Comparison of ENCODE assay signal across 11 mouse cellular contexts in genomic region chr8:57409779-57410472, GRCm38 (mm10). TPM values are rescaled to one million over a fixed set of nuclear protein-coding genes. Genes with fewer than 3 reads are reported as not detected.
DNase-seq lines count a peak whose midpoint lies in the region; ATAC-seq lines count a peak whose summit lies in the region.
"Had no signal": no experiment of that assay in that cellular context is flagged by ENCODE, and none has a peak within 500 bp of the region (broad histone marks: within the 10 kb centered on the region; RNA-seq: fewer than 3 reads in every experiment).

No protein-coding gene starts in this region.

- no peak overlapping the region for H3K27ac ChIP-seq in heart, embryonic 14.5 days (replicated peaks in 1 of 2; ENCODE audit: control insufficient read depth in 1 of 2, insufficient read depth in 1 of 2, low read depth in 2 of 2, low read length in 2 of 2)
- H3K27ac ChIP-seq in embryonic facial prominence, embryonic 10.5 days (replicated peaks) = no peak overlapping the region
- no peak overlapping the region for H3K27ac ChIP-seq in hindbrain, embryonic 12.5 days
- peak overlapping the region; percentile 34; the same call in 1 of the 2 replicates for H3K27ac ChIP-seq in midbrain, embryonic 14.5 days (replicated peaks; ENCODE audit: low read depth, low read length)

- H3K4me2 ChIP-seq in heart, embryonic 14.5 days (ENCODE audit: low read length) = peak overlapping the region; percentile 43
- H3K4me2 ChIP-seq in hindbrain, embryonic 12.5 days (replicated peaks) = peak overlapping the region; percentile 46
- peak overlapping the region; percentile 51 for H3K4me2 ChIP-seq in midbrain, embryonic 14.5 days (ENCODE audit: low read length)
- H3K4me2 ChIP-seq: liver, embryonic 11.5 days had no signal

- H3K4me1 ChIP-seq in heart, embryonic 14.5 days (ENCODE audit: control insufficient read depth in 2 of 2, insufficient read depth in 2 of 2, low read length in 2 of 2) = peaks cover 7 to 13% of the 10 kb centered on the region in 2 experiments
- peaks cover 20% of the 10 kb centered on the region for H3K4me1 ChIP-seq in embryonic facial prominence, embryonic 10.5 days
- H3K4me1 ChIP-seq in hindbrain, embryonic 12.5 days = peaks cover 8% of the 10 kb centered on the region
- peaks cover 12% of the 10 kb centered on the region for H3K4me1 ChIP-seq in midbrain, embryonic 14.5 days (ENCODE audit: control insufficient read depth, insufficient read depth, low read length)

- intact Hi-C loops in heart, postnatal 36 days (cut with DNase I) = no loop called here

- H3K27me3 ChIP-seq in heart, embryonic 14.5 days (ENCODE audit: control insufficient read depth, insufficient read depth, low read length) = no peaks in the 10 kb centered on the region
- H3K27me3 ChIP-seq in embryonic facial prominence, embryonic 10.5 days (replicated peaks; ENCODE audit: low read depth, poor library complexity, severe bottlenecking) = peaks cover 69% of the 10 kb centered on the region
- peaks cover 37% of the 10 kb centered on the region for H3K27me3 ChIP-seq in hindbrain, embryonic 12.5 days
- H3K27me3 ChIP-seq in midbrain, embryonic 14.5 days (ENCODE audit: control insufficient read depth, insufficient read depth, low read length) = no peaks in the 10 kb centered on the region

- no peak overlapping the region; the same call in 1 of the 2 replicates for H3K9ac ChIP-seq in heart, embryonic 14.5 days (ENCODE audit: low read length)
- no peak overlapping the region for H3K9ac ChIP-seq in hindbrain, embryonic 12.5 days
- peak overlapping the region; percentile 13; the same call in 1 of the 2 replicates for H3K9ac ChIP-seq in midbrain, embryonic 14.5 days (replicated peaks; ENCODE audit: low read length)

- 51% methylated on average over 15 of the region's 15 CpGs for WGBS in heart, embryonic 14.5 days
- whole genome bisulfite sequencing in embryonic facial prominence, embryonic 10.5 days = 18% methylated on average over 15 of the region's 15 CpGs
- WGBS in hindbrain, embryonic 12.5 days = 20% methylated on average over 15 of the region's 15 CpGs
- WGBS in midbrain, embryonic 14.5 days = 8% methylated on average over 15 of the region's 15 CpGs

- no peaks in the 10 kb centered on the region for H3K36me3 ChIP-seq in heart, embryonic 14.5 days (ENCODE audit: control insufficient read depth, insufficient read depth, low read length)
- H3K36me3 ChIP-seq in embryonic facial prominence, embryonic 10.5 days (replicated peaks) = no peaks in the 10 kb centered on the region
- H3K36me3 ChIP-seq in hindbrain, embryonic 12.5 days = no peaks in the 10 kb centered on the region
- no peaks in the 10 kb centered on the region for H3K36me3 ChIP-seq in midbrain, embryonic 14.5 days (ENCODE audit: control insufficient read depth, insufficient read depth, low read length)

- H3K4me3 ChIP-seq in heart, embryonic 14.5 days (ENCODE audit: control insufficient read depth in 1 of 2, insufficient read depth in 1 of 2, low read depth in 1 of 2, low read length in 2 of 2) = no peak overlapping the region
- peak overlapping the region; percentile 41 for H3K4me3 ChIP-seq in embryonic facial prominence, embryonic 10.5 days
- H3K4me3 ChIP-seq in hindbrain, embryonic 12.5 days = peak overlapping the region; percentile 10
- peak overlapping the region; percentile 13 for H3K4me3 ChIP-seq in midbrain, embryonic 14.5 days (replicated peaks; ENCODE audit: low read depth, low read length)

- no peak for ATAC-seq in heart, embryonic 14.5 days (ENCODE audit: insufficient number of reproducible peaks, insufficient read depth, low FRiP score, low read depth)
- peak; percentile 29 for ATAC-seq in hindbrain, embryonic 12.5 days (ENCODE audit: low FRiP score)
- ATAC-seq in midbrain, embryonic 14.5 days (ENCODE audit: low FRiP score, low TSS enrichment) = 0 out of 2 replicates have a peak, but pooled peaks have one; percentile 10

- no peak for DNase-seq in heart, postnatal 36 days
- DNase-seq in embryonic facial prominence, embryonic 10.5 days (ENCODE audit: low spot score) = peak; percentile 24
- DNase-seq in midbrain, embryonic 14.5 days = peak; percentile 46
- DNase-seq in thymus, postnatal 14 days = no peak
- DNase-seq in embryo, embryonic 9.5 days (ENCODE audit: extremely low spot score) = no peak
- no peak for DNase-seq in thymus, adult 18-20 months
- DNase-seq: gastrocnemius, postnatal 36 days; thymus, postnatal 36 days had no signal

- no peaks in the 10 kb centered on the region for H3K9me3 ChIP-seq in heart, embryonic 14.5 days (ENCODE audit: control insufficient read depth, low read length)
- H3K9me3 ChIP-seq in embryonic facial prominence, embryonic 10.5 days = no peaks in the 10 kb centered on the region
- H3K9me3 ChIP-seq in hindbrain, embryonic 12.5 days (replicated peaks) = no peaks in the 10 kb centered on the region
- no peaks in the 10 kb centered on the region for H3K9me3 ChIP-seq in midbrain, embryonic 14.5 days (ENCODE audit: control insufficient read depth, low read length)

RNA-seq across cellular contexts. Expression of gene Scrg1, which starts 45.8 kb away (rescaled TPM):
- polyA plus RNA-seq in heart, embryonic 14.5 days (2014; fragmentation: Nextera tagmentation; extraction: Ambion mirVana) = 1.0 and 1.8 TPM in 2 replicates
- total RNA-seq in heart, postnatal 36 days (2021) = not detected
- 0.45 and 1.1 TPM in 2 replicates for polyA plus RNA-seq in embryonic facial prominence, embryonic 10.5 days (2016; fragmentation: Nextera tagmentation; extraction: Ambion mirVana)
- polyA plus RNA-seq in hindbrain, embryonic 12.5 days (2016; fragmentation: Nextera tagmentation; extraction: Ambion mirVana) = 1.5 and 1.6 TPM in 2 replicates
- 4.3 and 9.6 TPM in 2 replicates for polyA plus RNA-seq in midbrain, embryonic 14.5 days (2014; fragmentation: Nextera tagmentation; extraction: Ambion mirVana)
- total RNA-seq: gastrocnemius, postnatal 36 days had no signal
- polyA plus RNA-seq: liver, embryonic 11.5 days had no signal

Comparison
In these comparisons a context has a peak if more than half of its experiments do, and no peak if none do; other contexts are left out.
1. H3K4me3 ChIP-seq: peak in embryonic facial prominence, embryonic 10.5 days (single experiment), hindbrain, embryonic 12.5 days (single experiment) and midbrain, embryonic 14.5 days (single experiment); none in heart, embryonic 14.5 days (0 of 2).
2. DNase-seq: peak in embryonic facial prominence, embryonic 10.5 days (single experiment) and midbrain, embryonic 14.5 days (single experiment); none in heart, postnatal 36 days (0 of 2), thymus, postnatal 14 days (single experiment), embryo, embryonic 9.5 days (single experiment) and thymus, adult 18-20 months (0 of 2).
3. Peak in every context shown above with its lines, with median percentiles within 50 percentile points of each other: H3K4me2 ChIP-seq.